Mouse (Mus musculus) ES-E14 (cell line): ENCODE data around the gene Sdsl.

Source experiments
- CHD2 ChIP-seq: IDR thresholded peaks from 2 replicates; pipeline ENCODE4 v1.6.1; 2014; ENCODE audit warnings: mild to moderate bottlenecking, low read depth, low read length, inconsistent platforms
- HCFC1 ChIP-seq: IDR thresholded peaks from 2 replicates; pipeline ENCODE4 v1.6.1; 2012; ENCODE audit warnings: low read length, inconsistent platforms, borderline replicate concordance; ENCODE audit not compliant: insufficient read depth
- MAFK ChIP-seq: IDR thresholded peaks from 2 replicates; pipeline ENCODE4 v1.6.1; 2014; ENCODE audit warnings: mild to moderate bottlenecking, low read depth, low read length, inconsistent platforms; ENCODE audit not compliant: insufficient read depth
- ZC3H11A ChIP-seq: IDR thresholded peaks from 2 replicates; pipeline ENCODE4 v1.6.1; 2012; ENCODE audit warnings: low read depth, mild to moderate bottlenecking, inconsistent platforms, low read length, borderline replicate concordance

- TF ChIP-seq ZC3H11A (no peak), HCFC1 (no peak), MAFK (no peak), CHD2 (no peak)
Measured at GRCm38 (mm10) chr5:120472770-120473169, at the start of gene Sdsl.
